In genomic region chr5:101828932-101829331, GRCm38 (mm10) we compare ENCODE assay signal across 19 mouse cellular contexts.
DNase-seq lines count a peak whose midpoint lies in the region; ATAC-seq and TF ChIP-seq lines count a peak whose summit lies in the region.
"Had no signal": no experiment of that assay in that cellular context is flagged by ENCODE, and none has a peak within 500 bp of the region (broad histone marks: within the 10 kb centered on the region; RNA-seq: fewer than 3 reads in every experiment).

No protein-coding gene starts in this region.

- ATAC-seq in hindbrain, postnatal 0 days = peak; percentile 30; the same call in 1 of the 2 replicates
- no peak for ATAC-seq in midbrain, postnatal 0 days (ENCODE audit: low FRiP score)
- ATAC-seq in midbrain, embryonic 13.5 days = no peak
- ATAC-seq: CD4-positive, CD25-positive, alpha-beta regulatory T cell, adult 4 months; forebrain, postnatal 0 days; intestine, embryonic 15.5 days had no signal

- WGBS in hindbrain, postnatal 0 days = 48% methylated on average over 3 of the region's 3 CpGs
- WGBS in hindbrain, embryonic 10.5 days = 91% methylated on average over 3 of the region's 3 CpGs
- 79% methylated on average over 3 of the region's 3 CpGs for WGBS in midbrain, postnatal 0 days
- WGBS in midbrain, embryonic 13.5 days = 89% methylated on average over 3 of the region's 3 CpGs

- TF ChIP-seq CTCF in hindbrain, postnatal 0 days (IDR thresholded peaks at IDR 0.05; ENCODE audit: low read depth) = no peak
- no peak for TF ChIP-seq CTCF in midbrain, postnatal 0 days (IDR thresholded peaks at IDR 0.05)

- H3K4me2 ChIP-seq in hindbrain, postnatal 0 days (ENCODE audit: low read depth, low read length) = no peak overlapping the region
- no peak overlapping the region for H3K4me2 ChIP-seq in midbrain, postnatal 0 days (ENCODE audit: low read depth, low read length, poor library complexity, severe bottlenecking)
- H3K4me2 ChIP-seq in midbrain, embryonic 13.5 days (replicated peaks) = no peak overlapping the region
- H3K4me2 ChIP-seq: embryonic facial prominence, embryonic 12.5 days; heart, embryonic 12.5 days; intestine, embryonic 15.5 days had no signal

- no peak overlapping the region for H3K9ac ChIP-seq in hindbrain, postnatal 0 days (replicated peaks; ENCODE audit: low read length)
- no peak overlapping the region for H3K9ac ChIP-seq in midbrain, postnatal 0 days (replicated peaks; ENCODE audit: low read length, poor library complexity, severe bottlenecking)
- H3K9ac ChIP-seq in midbrain, embryonic 13.5 days (replicated peaks) = no peak overlapping the region
- H3K9ac ChIP-seq: embryonic facial prominence, embryonic 12.5 days; forebrain, postnatal 0 days; heart, embryonic 12.5 days; intestine, embryonic 15.5 days had no signal

- H3K36me3 ChIP-seq in hindbrain, postnatal 0 days (ENCODE audit: insufficient read depth, low read length) = 0 out of 2 replicates have a peak, but pooled peaks cover 10% of the 10 kb centered on the region
- peaks cover 25% of the 10 kb centered on the region for H3K36me3 ChIP-seq in hindbrain, embryonic 10.5 days
- peaks cover 20% of the 10 kb centered on the region for H3K36me3 ChIP-seq in midbrain, postnatal 0 days (ENCODE audit: insufficient read depth, low read length)
- H3K36me3 ChIP-seq in midbrain, embryonic 13.5 days = peaks cover 17% of the 10 kb centered on the region
- H3K36me3 ChIP-seq: G1E had no signal

- H3K4me3 ChIP-seq in hindbrain, postnatal 0 days (ENCODE audit: low read length) = no peak overlapping the region
- H3K4me3 ChIP-seq in hindbrain, embryonic 10.5 days = no peak overlapping the region
- no peak overlapping the region for H3K4me3 ChIP-seq in midbrain, postnatal 0 days (ENCODE audit: low read depth, low read length)
- no peak overlapping the region for H3K4me3 ChIP-seq in midbrain, embryonic 13.5 days (replicated peaks)
- H3K4me3 ChIP-seq: embryonic facial prominence, embryonic 12.5 days; heart, adult 2 months; heart, embryonic 12.5 days; intestine, embryonic 15.5 days had no signal

- intact Hi-C loops in gastrocnemius, postnatal 14 days (cut with DNase I; ENCODE audit: low total_unique reads) = no loop called here
- intact Hi-C loops in gastrocnemius, postnatal 36 days (cut with DNase I) = no loop called here

- no peaks in the 10 kb centered on the region for H3K9me3 ChIP-seq in hindbrain, postnatal 0 days (ENCODE audit: low read length)
- H3K9me3 ChIP-seq in hindbrain, embryonic 10.5 days = no peaks in the 10 kb centered on the region
- no peaks in the 10 kb centered on the region for H3K9me3 ChIP-seq in midbrain, postnatal 0 days (ENCODE audit: low read length)
- H3K9me3 ChIP-seq in midbrain, embryonic 13.5 days = no peaks in the 10 kb centered on the region
- H3K9me3 ChIP-seq: embryonic facial prominence, embryonic 12.5 days; heart, embryonic 12.5 days; intestine, embryonic 15.5 days had no signal

- no peaks in the 10 kb centered on the region for H3K27me3 ChIP-seq in hindbrain, postnatal 0 days (ENCODE audit: insufficient read depth, low read length)
- peaks cover 18% of the 10 kb centered on the region for H3K27me3 ChIP-seq in hindbrain, embryonic 10.5 days (ENCODE audit: insufficient read depth, poor library complexity, severe bottlenecking)
- H3K27me3 ChIP-seq in midbrain, postnatal 0 days (ENCODE audit: insufficient read depth, low read length) = peaks cover 6% of the 10 kb centered on the region; the same call in 1 of the 2 replicates
- H3K27me3 ChIP-seq in midbrain, embryonic 13.5 days = peaks cover 3% of the 10 kb centered on the region; the same call in 1 of the 2 replicates
- H3K27me3 ChIP-seq: heart, embryonic 12.5 days; intestine, embryonic 15.5 days had no signal

- no peak overlapping the region for H3K27ac ChIP-seq in hindbrain, postnatal 0 days
- no peak overlapping the region for H3K27ac ChIP-seq in hindbrain, embryonic 10.5 days
- no peak overlapping the region for H3K27ac ChIP-seq in midbrain, postnatal 0 days (ENCODE audit: low read depth, low read length)
- H3K27ac ChIP-seq in midbrain, embryonic 13.5 days = no peak overlapping the region
- H3K27ac ChIP-seq: embryonic facial prominence, embryonic 12.5 days; heart, adult 2 months; intestine, embryonic 15.5 days had no signal

- H3K4me1 ChIP-seq in hindbrain, postnatal 0 days (ENCODE audit: insufficient read depth, low read length) = peaks cover 15% of the 10 kb centered on the region
- peaks cover 32% of the 10 kb centered on the region for H3K4me1 ChIP-seq in hindbrain, embryonic 10.5 days (replicated peaks)
- H3K4me1 ChIP-seq in midbrain, postnatal 0 days (ENCODE audit: insufficient read depth, low read length) = peaks cover 3% of the 10 kb centered on the region; the same call in 1 of the 2 replicates
- H3K4me1 ChIP-seq in midbrain, embryonic 13.5 days (replicated peaks) = peaks cover 21% of the 10 kb centered on the region

- DNase-seq in adrenal gland, postnatal 14 days = peak; percentile 37
- DNase-seq in adrenal gland, adult 2 months = no peak
- DNase-seq in gastrocnemius, postnatal 14 days = peak; percentile 23
- no peak for DNase-seq in gastrocnemius, postnatal 36 days
- DNase-seq in hindbrain, postnatal 0 days (ENCODE audit: low spot score) = peak; percentile 48
- DNase-seq in hindbrain, embryonic 10.5 days (ENCODE audit: low spot score) = no peak
- DNase-seq in midbrain, postnatal 0 days (ENCODE audit: low spot score) = peak; percentile 30
- DNase-seq: adrenal gland, postnatal 25 days; B cell, adult 2 months; cerebellum, adult 2 months; forebrain, postnatal 0 days; heart, adult 2 months; kidney, adult 8-10 months had no signal

Comparison
In these comparisons a context has a peak if more than half of its experiments do, and no peak if none do; other contexts are left out.
1. DNase-seq: peak in adrenal gland, postnatal 14 days (single experiment), gastrocnemius, postnatal 14 days (single experiment), hindbrain, postnatal 0 days (single experiment) and midbrain, postnatal 0 days (single experiment); none in adrenal gland, adult 2 months (single experiment), gastrocnemius, postnatal 36 days (0 of 2) and hindbrain, embryonic 10.5 days (single experiment).